Mouse (Mus musculus): ENCODE data around the gene Cfap157. TPM values are rescaled to one million over a fixed set of nuclear protein-coding genes. Genes with fewer than 3 reads are reported as not detected.
A peak's percentile ranks its signal among the peaks of the same experiment; 100 is the strongest.

Cfap157 gene
- polyA plus RNA-seq (2014; fragmentation: Nextera tagmentation; extraction: Ambion mirVana): 0.11 and 0.39 TPM in 2 replicates

GRCm38 (mm10) chr2:32784048-32784681 is at the start of gene Cfap157:
Gene Cfap157 (minus strand): TSS chr2:32784428.
- H3K4me1 ChIP-seq (ENCODE audit: control insufficient read depth, insufficient read depth, low read length): no peaks in the 10 kb centered on the region
- no peaks in the 10 kb centered on the region for H3K9me3 ChIP-seq (ENCODE audit: control insufficient read depth, low read length)
- H3K4me3 ChIP-seq (ENCODE audit: low read length): no peak within 1 kb of the TSS
- H3K36me3 ChIP-seq (ENCODE audit: control insufficient read depth, insufficient read depth, low read length): no peaks in the 10 kb centered on the region
- no peaks in the 10 kb centered on the region for H3K27me3 ChIP-seq (ENCODE audit: control insufficient read depth, insufficient read depth, low read length)
- WGBS: 73% methylated on average over 4 of the region's 4 CpGs
- no peak within 1 kb of the TSS for H3K27ac ChIP-seq (ENCODE audit: low read depth, low read length)
- no peak within 1 kb of the TSS for H3K4me2 ChIP-seq (replicated peaks; ENCODE audit: low read depth, low read length)
- no peak within 1 kb of the TSS for H3K9ac ChIP-seq (ENCODE audit: low read depth, low read length)
- no peak for ATAC-seq (ENCODE audit: low FRiP score, low TSS enrichment)

- Histone ChIP-seq H3K4me1 (ENCODE audit: control insufficient read depth, insufficient read depth, low read length) (peaks cover 6% of the 10 kb centered on the region; the same call in 1 of the 2 replicates), H3K27ac (ENCODE audit: low read depth, low read length) (no peak overlapping the region), H3K36me3 (ENCODE audit: control insufficient read depth, insufficient read depth, low read length) (no peaks in the 10 kb centered on the region), H3K4me2 (replicated peaks; ENCODE audit: low read depth, low read length) (no peak overlapping the region), H3K4me3 (ENCODE audit: low read length) (no peak overlapping the region), H3K27me3 (ENCODE audit: control insufficient read depth, insufficient read depth, low read length) (no peaks in the 10 kb centered on the region), H3K9me3 (ENCODE audit: control insufficient read depth, low read length) (no peaks in the 10 kb centered on the region), H3K9ac (ENCODE audit: low read depth, low read length) (no peak overlapping the region)
- ATAC-seq (ENCODE audit: low FRiP score, low TSS enrichment): no peak
- WGBS: 82% methylated on average over 11 of the region's 11 CpGs
These were observed 44.9 kb upstream of the Cfap157 start for GRCm38 (mm10) chr2:32828979-32829676.

GRCm38 (mm10) chr2:32825796-32826195 is 41.6 kb upstream of the Cfap157 start:
- ATAC-seq (ENCODE audit: low FRiP score, low TSS enrichment): no peak

GRCm38 (mm10) chr2:32824778-32825177 is 40.5 kb upstream of the Cfap157 start:
- H3K4me3 ChIP-seq (ENCODE audit: low read length): no peak overlapping the region
- no peak overlapping the region for H3K9ac ChIP-seq (ENCODE audit: low read depth, low read length)
- H3K9me3 ChIP-seq (ENCODE audit: control insufficient read depth, low read length): no peaks in the 10 kb centered on the region
- no peaks in the 10 kb centered on the region for H3K27me3 ChIP-seq (ENCODE audit: control insufficient read depth, insufficient read depth, low read length)
- WGBS: 85% methylated on average over 1 of the region's 1 CpGs
- H3K4me1 ChIP-seq (ENCODE audit: control insufficient read depth, insufficient read depth, low read length): peaks cover 10% of the 10 kb centered on the region; the same call in 1 of the 2 replicates
- H3K4me2 ChIP-seq (replicated peaks; ENCODE audit: low read depth, low read length): no peak overlapping the region
- no peak for ATAC-seq (ENCODE audit: low FRiP score, low TSS enrichment)
- no peaks in the 10 kb centered on the region for H3K36me3 ChIP-seq (ENCODE audit: control insufficient read depth, insufficient read depth, low read length)
- 0 out of 2 replicates have a peak overlapping the region, but pooled peaks have one; percentile 38 for H3K27ac ChIP-seq (ENCODE audit: low read depth, low read length)

More at GRCm38 (mm10) chr2:32825796-32826195, 41.6 kb upstream of the Cfap157 start:
- H3K27ac ChIP-seq (ENCODE audit: low read depth, low read length): no peak overlapping the region
- no peaks in the 10 kb centered on the region for H3K9me3 ChIP-seq (ENCODE audit: control insufficient read depth, low read length)
- H3K27me3 ChIP-seq (ENCODE audit: control insufficient read depth, insufficient read depth, low read length): no peaks in the 10 kb centered on the region
- H3K4me2 ChIP-seq (replicated peaks; ENCODE audit: low read depth, low read length): no peak overlapping the region
- no peak overlapping the region for H3K9ac ChIP-seq (ENCODE audit: low read depth, low read length)
- H3K36me3 ChIP-seq (ENCODE audit: control insufficient read depth, insufficient read depth, low read length): no peaks in the 10 kb centered on the region
- H3K4me3 ChIP-seq (ENCODE audit: low read length): no peak overlapping the region
- 90% methylated on average over 6 of the region's 6 CpGs for WGBS
- H3K4me1 ChIP-seq (ENCODE audit: control insufficient read depth, insufficient read depth, low read length): peaks cover 10% of the 10 kb centered on the region; the same call in 1 of the 2 replicates

GRCm38 (mm10) chr2:32824181-32824580 is 40.0 kb upstream of the Cfap157 start:
- Histone ChIP-seq H3K4me1 (ENCODE audit: control insufficient read depth, insufficient read depth, low read length) (peaks cover 10% of the 10 kb centered on the region; the same call in 1 of the 2 replicates), H3K27ac (ENCODE audit: low read depth, low read length) (peak overlapping the region; percentile 38; the same call in 1 of the 2 replicates), H3K4me3 (ENCODE audit: low read length) (no peak overlapping the region), H3K36me3 (ENCODE audit: control insufficient read depth, insufficient read depth, low read length) (no peaks in the 10 kb centered on the region), H3K4me2 (replicated peaks; ENCODE audit: low read depth, low read length) (no peak overlapping the region), H3K9ac (ENCODE audit: low read depth, low read length) (no peak overlapping the region), H3K9me3 (ENCODE audit: control insufficient read depth, low read length) (no peaks in the 10 kb centered on the region), H3K27me3 (ENCODE audit: control insufficient read depth, insufficient read depth, low read length) (no peaks in the 10 kb centered on the region)
- 24% methylated on average over 8 of the region's 8 CpGs for WGBS
- no peak for ATAC-seq (ENCODE audit: low FRiP score, low TSS enrichment)

- Histone ChIP-seq H3K4me2 (replicated peaks; ENCODE audit: low read depth, low read length) (no peak overlapping the region), H3K4me1 (ENCODE audit: control insufficient read depth, insufficient read depth, low read length) (peaks cover 8% of the 10 kb centered on the region; the same call in 1 of the 2 replicates), H3K9me3 (ENCODE audit: control insufficient read depth, low read length) (no peaks in the 10 kb centered on the region), H3K27me3 (ENCODE audit: control insufficient read depth, insufficient read depth, low read length) (no peaks in the 10 kb centered on the region), H3K4me3 (ENCODE audit: low read length) (no peak overlapping the region), H3K27ac (ENCODE audit: low read depth, low read length) (no peak overlapping the region), H3K36me3 (ENCODE audit: control insufficient read depth, insufficient read depth, low read length) (no peaks in the 10 kb centered on the region), H3K9ac (ENCODE audit: low read depth, low read length) (no peak overlapping the region)
- no peak for ATAC-seq (ENCODE audit: low FRiP score, low TSS enrichment)
- WGBS: 26% methylated on average over 8 of the region's 8 CpGs
These were observed 39.4 kb upstream of the Cfap157 start for GRCm38 (mm10) chr2:32823579-32824154.

GRCm38 (mm10) chr2:32823153-32823552 is 38.9 kb upstream of the Cfap157 start:
- peaks cover 8% of the 10 kb centered on the region; the same call in 1 of the 2 replicates for H3K4me1 ChIP-seq (ENCODE audit: control insufficient read depth, insufficient read depth, low read length)
- no peak overlapping the region for H3K4me3 ChIP-seq (ENCODE audit: low read length)
- no peak overlapping the region for H3K4me2 ChIP-seq (replicated peaks; ENCODE audit: low read depth, low read length)
- no peaks in the 10 kb centered on the region for H3K27me3 ChIP-seq (ENCODE audit: control insufficient read depth, insufficient read depth, low read length)
- H3K9me3 ChIP-seq (ENCODE audit: control insufficient read depth, low read length): no peaks in the 10 kb centered on the region
- peaks cover 2% of the 10 kb centered on the region; the same call in 1 of the 2 replicates for H3K36me3 ChIP-seq (ENCODE audit: control insufficient read depth, insufficient read depth, low read length)
- WGBS: 31% methylated on average over 11 of the region's 11 CpGs
- no peak for ATAC-seq (ENCODE audit: low FRiP score, low TSS enrichment)
- H3K27ac ChIP-seq (ENCODE audit: low read depth, low read length): no peak overlapping the region
- H3K9ac ChIP-seq (ENCODE audit: low read depth, low read length): no peak overlapping the region

GRCm38 (mm10) chr2:32822643-32823042 is 38.4 kb upstream of the Cfap157 start:
- H3K27me3 ChIP-seq (ENCODE audit: control insufficient read depth, insufficient read depth, low read length): no peaks in the 10 kb centered on the region
- peaks cover 8% of the 10 kb centered on the region; the same call in 1 of the 2 replicates for H3K4me1 ChIP-seq (ENCODE audit: control insufficient read depth, insufficient read depth, low read length)
- WGBS: 70% methylated on average over 6 of the region's 6 CpGs
- no peak overlapping the region for H3K9ac ChIP-seq (ENCODE audit: low read depth, low read length)
- H3K9me3 ChIP-seq (ENCODE audit: control insufficient read depth, low read length): no peaks in the 10 kb centered on the region
- H3K36me3 ChIP-seq (ENCODE audit: control insufficient read depth, insufficient read depth, low read length): peaks cover 6% of the 10 kb centered on the region; the same call in 1 of the 2 replicates
- no peak overlapping the region for H3K4me3 ChIP-seq (ENCODE audit: low read length)
- H3K27ac ChIP-seq (ENCODE audit: low read depth, low read length): no peak overlapping the region
- H3K4me2 ChIP-seq (replicated peaks; ENCODE audit: low read depth, low read length): no peak overlapping the region
- ATAC-seq (ENCODE audit: low FRiP score, low TSS enrichment): no peak

Data from kidney, embryonic 14.5 days (tissue).